Mouse (Mus musculus): ENCODE results near the gene Sft2d1.

Sft2d1 gene

GRCm38 (mm10) chr17:8357498-8357897 is 46.6 kb downstream of the Sft2d1 start:
- intact Hi-C loops (cut with DNase I) = no loop called here

- intact Hi-C loops (cut with DNase I) = no loop called here
These were observed 50.0 kb downstream of the Sft2d1 start for GRCm38 (mm10) chr17:8360876-8361275.

GRCm38 (mm10) chr17:8361281-8362103 is 50.6 kb downstream of the Sft2d1 start:
- intact Hi-C loops (cut with DNase I) = no loop called here

- intact Hi-C loops (cut with DNase I) = loop anchor here (5.0 kb wide), 1 partner anchor 55 kb away; the partner anchor contains the start of gene Sft2d1
These were observed 56.9 kb downstream of the Sft2d1 start for GRCm38 (mm10) chr17:8367514-8368480.

- intact Hi-C loops (cut with DNase I) = loop anchor here (5.0 kb wide), 1 partner anchor 56 kb away; the partner anchor contains the start of gene Sft2d1
These were observed 57.7 kb downstream of the Sft2d1 start for GRCm38 (mm10) chr17:8368570-8368969.

- intact Hi-C loops (cut with DNase I) = loop anchor here (5.0 kb wide), 1 partner anchor 57 kb away; the partner anchor contains the start of gene Sft2d1
These were observed 58.3 kb downstream of the Sft2d1 start for GRCm38 (mm10) chr17:8369171-8369570.

GRCm38 (mm10) chr17:8370634-8371229 is 59.8 kb downstream of the Sft2d1 start:
- intact Hi-C loops (cut with DNase I) = loop anchor here (10.0 kb wide), 1 partner anchor 176 kb away; no protein-coding TSS in a partner anchor

- intact Hi-C loops (cut with DNase I) = loop anchor here (1.0 to 10.0 kb wide), 2 partner anchors 108 to 177 kb away; no protein-coding TSS in a partner anchor
These were observed 60.9 kb downstream of the Sft2d1 start for GRCm38 (mm10) chr17:8371834-8372233.

- intact Hi-C loops (cut with DNase I) = loop anchor here (1.0 to 10.0 kb wide), 2 partner anchors 108 to 178 kb away; no protein-coding TSS in a partner anchor
These were observed 61.6 kb downstream of the Sft2d1 start for GRCm38 (mm10) chr17:8372286-8373046.
